Mouse (Mus musculus): ENCODE results near the gene Prss29.

The Prss29 gene

DNA sequence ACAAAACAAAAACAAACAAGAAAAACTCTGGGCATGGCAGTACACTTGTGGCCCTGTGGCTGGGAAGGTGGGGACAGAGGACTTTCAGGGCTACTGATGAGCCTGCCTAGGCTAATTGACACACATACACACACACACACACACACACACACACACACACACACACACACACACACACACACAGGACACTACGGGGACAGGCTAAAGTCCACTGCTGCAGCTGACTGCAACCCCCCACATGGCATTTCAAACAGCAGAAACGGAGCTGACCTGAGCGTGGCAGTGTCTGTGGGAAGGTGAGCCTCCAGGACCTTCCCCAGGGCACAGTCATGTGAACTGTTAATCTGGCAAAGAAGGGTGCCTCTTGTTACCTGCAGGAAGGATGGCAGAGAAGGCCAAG is 23.0 kb downstream of the Prss29 start:
- no peak for DNase-seq (ENCODE audit: low read depth, low spot score)

GRCm38 (mm10) chr17:25345462-25345861 is 27.0 kb downstream of the Prss29 start, which contains the start of gene Tpsab1:
Tpsab1 (minus strand) TSS chr17:25345562.
- DNase-seq (ENCODE audit: low read depth, low spot score): no peak

- DNase-seq (ENCODE audit: low read depth, low spot score): no peak
These were observed 42.8 kb downstream of the Prss29 start for GRCm38 (mm10) chr17:25361291-25361690.

- DNase-seq (ENCODE audit: low read depth, low spot score): no peak
These were observed 45.3 kb downstream of the Prss29 start for GRCm38 (mm10) chr17:25363726-25364125.

DNA sequence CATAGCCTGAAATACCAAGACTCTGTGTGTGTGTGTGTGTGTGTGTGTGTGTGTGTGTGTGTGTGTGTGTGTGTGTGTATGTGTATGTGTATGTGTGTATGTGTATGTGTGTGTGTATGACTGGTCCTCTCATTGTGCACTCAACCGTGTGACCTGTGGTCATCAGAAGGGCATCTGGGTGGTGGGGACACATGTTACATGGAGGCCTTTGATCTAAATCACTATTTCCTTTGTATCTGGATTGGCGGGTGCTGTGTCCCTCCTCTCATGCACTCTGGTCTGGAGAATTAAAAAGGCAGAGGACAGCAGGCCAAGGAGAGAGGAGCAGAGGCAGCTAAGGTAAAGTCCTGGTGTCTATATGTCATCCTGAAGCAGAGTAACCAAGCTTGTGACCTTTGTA is 47.6 kb downstream of the Prss29 start, which contains the start of gene Tpsb2:
Gene Tpsb2, plus strand, starts transcription at position 301 of the 400 bp plus-strand sequence.
- no peak for DNase-seq (ENCODE audit: low read depth, low spot score)

DNA sequence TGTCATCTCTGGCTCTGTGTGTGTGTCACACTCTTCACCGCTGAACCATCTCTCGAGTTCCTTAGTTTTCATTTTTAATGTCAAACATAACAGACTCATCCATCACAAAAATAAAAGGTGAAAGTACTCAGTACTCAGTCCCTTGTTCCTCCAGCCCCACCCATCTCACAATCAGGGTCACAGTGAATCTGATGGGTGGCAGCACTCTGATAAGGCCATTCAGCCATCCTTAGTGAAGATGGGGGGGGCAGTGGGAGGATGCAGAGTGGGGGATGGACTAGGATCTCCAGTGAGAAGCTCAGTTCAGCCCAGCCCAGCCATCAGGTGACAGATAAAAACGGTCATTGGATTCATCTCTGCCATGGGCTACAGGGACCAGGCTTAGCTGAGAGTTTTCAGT is 50.5 kb downstream of the Prss29 start, which contains the start of gene Tpsg1:
Gene Tpsg1, plus strand, starts transcription at position 301 of the 400 bp plus-strand sequence.
- no peak for DNase-seq (ENCODE audit: low read depth, low spot score)

Data from skeletal muscle tissue, adult 2 months (tissue).